In genomic region chr14:30463312-30463711, GRCm38 (mm10) we compare ENCODE assay signal across 20 mouse cellular contexts. TPM values are rescaled to one million over a fixed set of nuclear protein-coding genes. Genes with fewer than 3 reads are reported as not detected.
DNase-seq lines count a peak whose midpoint lies in the region; ATAC-seq lines count a peak whose summit lies in the region.
"Had no signal": no experiment of that assay in that cellular context is flagged by ENCODE, and none has a peak within 500 bp of the region (broad histone marks: within the 10 kb centered on the region; RNA-seq: fewer than 3 reads in every experiment).

No protein-coding gene starts in this region.

- WGBS in heart, embryonic 13.5 days: 41% methylated on average over 4 of the region's 4 CpGs
- WGBS in heart, embryonic 16.5 days: 48% methylated on average over 4 of the region's 4 CpGs
- 88% methylated on average over 4 of the region's 4 CpGs for WGBS in forebrain, embryonic 13.5 days

- no peak overlapping the region for H3K4me2 ChIP-seq in heart, embryonic 13.5 days
- no peak overlapping the region for H3K4me2 ChIP-seq in heart, embryonic 16.5 days (ENCODE audit: low read depth, low read length)
- no peak overlapping the region for H3K4me2 ChIP-seq in forebrain, embryonic 13.5 days
- H3K4me2 ChIP-seq: embryonic facial prominence, embryonic 12.5 days had no signal

- DNase-seq in heart, adult 11 months: no peak
- no peak for DNase-seq in heart, adult 18-20 months
- peak; percentile 49 for DNase-seq in brain, adult 2 months (ENCODE audit: low read depth, low spot score)
- DNase-seq: adrenal gland, adult 2 months; adrenal gland, postnatal 10 days; adrenal gland, postnatal 25 days; cerebellum, adult 11-12 months; cerebellum, adult 2 months; cerebellum, adult 9-10 months; cerebellum, postnatal 10 days; cerebellum, postnatal 25 days had no signal

- no peaks in the 10 kb centered on the region for H3K36me3 ChIP-seq in heart, embryonic 13.5 days
- H3K36me3 ChIP-seq in heart, embryonic 16.5 days (ENCODE audit: control insufficient read depth, insufficient read depth): no peaks in the 10 kb centered on the region
- no peaks in the 10 kb centered on the region for H3K36me3 ChIP-seq in forebrain, embryonic 13.5 days (ENCODE audit: poor library complexity, severe bottlenecking)
- H3K36me3 ChIP-seq: embryonic facial prominence, embryonic 10.5 days; embryonic facial prominence, embryonic 12.5 days had no signal

- H3K27me3 ChIP-seq in heart, embryonic 13.5 days (replicated peaks): 0 out of 2 replicates have a peak, but pooled peaks cover 3% of the 10 kb centered on the region
- no peaks in the 10 kb centered on the region; the same call in 1 of the 2 replicates for H3K27me3 ChIP-seq in heart, embryonic 16.5 days (ENCODE audit: control insufficient read depth, insufficient read depth, low read length)
- H3K27me3 ChIP-seq in forebrain, embryonic 13.5 days: 0 out of 2 replicates have a peak, but pooled peaks cover 9% of the 10 kb centered on the region
- H3K27me3 ChIP-seq: embryonic facial prominence, embryonic 12.5 days had no signal

- H3K4me1 ChIP-seq in heart, embryonic 13.5 days: peaks cover 22% of the 10 kb centered on the region
- H3K4me1 ChIP-seq in heart, embryonic 16.5 days (ENCODE audit: control insufficient read depth, insufficient read depth, low read length): peaks cover 5% of the 10 kb centered on the region; the same call in 1 of the 2 replicates
- no peaks in the 10 kb centered on the region for H3K4me1 ChIP-seq in forebrain, embryonic 13.5 days
- H3K4me1 ChIP-seq: embryonic facial prominence, embryonic 12.5 days had no signal

- H3K9ac ChIP-seq in heart, embryonic 13.5 days: no peak overlapping the region
- H3K9ac ChIP-seq in heart, embryonic 16.5 days (ENCODE audit: low read length): no peak overlapping the region
- H3K9ac ChIP-seq in forebrain, embryonic 13.5 days: no peak overlapping the region
- H3K9ac ChIP-seq: embryonic facial prominence, embryonic 12.5 days had no signal

- no peak overlapping the region for H3K4me3 ChIP-seq in heart, embryonic 13.5 days
- no peak overlapping the region for H3K4me3 ChIP-seq in heart, embryonic 16.5 days (ENCODE audit: low read length)
- H3K4me3 ChIP-seq in forebrain, embryonic 13.5 days: no peak overlapping the region
- H3K4me3 ChIP-seq: embryonic facial prominence, embryonic 10.5 days; embryonic facial prominence, embryonic 12.5 days had no signal

- 0 out of 2 replicates have a peak overlapping the region, but pooled peaks have one; percentile 36 for H3K27ac ChIP-seq in heart, embryonic 13.5 days (replicated peaks)
- H3K27ac ChIP-seq in heart, embryonic 16.5 days (ENCODE audit: low read length): no peak overlapping the region
- no peak overlapping the region for H3K27ac ChIP-seq in forebrain, embryonic 13.5 days
- H3K27ac ChIP-seq: embryonic facial prominence, embryonic 10.5 days; embryonic facial prominence, embryonic 12.5 days had no signal

- H3K9me3 ChIP-seq in heart, embryonic 13.5 days: no peaks in the 10 kb centered on the region
- no peaks in the 10 kb centered on the region for H3K9me3 ChIP-seq in heart, embryonic 16.5 days (replicated peaks; ENCODE audit: control insufficient read depth, low read length)
- H3K9me3 ChIP-seq in forebrain, embryonic 13.5 days (replicated peaks): no peaks in the 10 kb centered on the region
- H3K9me3 ChIP-seq: embryonic facial prominence, embryonic 10.5 days; embryonic facial prominence, embryonic 12.5 days had no signal

- ATAC-seq in heart, embryonic 13.5 days (ENCODE audit: extremely low read depth, insufficient number of reproducible peaks, low FRiP score, low TSS enrichment): no peak
- 0 out of 2 replicates have a peak, but pooled peaks have one; percentile 52 for ATAC-seq in heart, embryonic 16.5 days (replicated peaks; ENCODE audit: extremely low read depth, insufficient read depth, low FRiP score)
- ATAC-seq in forebrain, embryonic 13.5 days: no peak
- ATAC-seq: forebrain, embryonic 14.5 days; forebrain, embryonic 16.5 days had no signal

RNA-seq across cellular contexts. Expression of gene Dcp1a, which starts 16.0 kb away (rescaled TPM):
- polyA plus RNA-seq in heart, embryonic 13.5 days (2015; fragmentation: Nextera tagmentation; extraction: Ambion mirVana): 16.1 and 17.2 TPM in 2 replicates
- polyA plus RNA-seq in heart, embryonic 16.5 days (2015; fragmentation: Nextera tagmentation; extraction: Ambion mirVana): 16.8 and 20.1 TPM in 2 replicates
- 10 to 100 TPM in 1 of 2 experiments, 1 to 10 TPM in 1; 8.9 to 11.6 TPM for total RNA-seq in heart, adult 18-20 months (2021)
- polyA plus RNA-seq in forebrain, embryonic 13.5 days (2015; fragmentation: Nextera tagmentation; extraction: Ambion mirVana): 21.6 and 22.5 TPM in 2 replicates

RNA-seq across cellular contexts. Expression of gene Cacna1d, which starts 27.9 kb away (rescaled TPM):
- 7.3 and 8.0 TPM in 2 replicates for polyA plus RNA-seq in heart, embryonic 13.5 days (2015; fragmentation: Nextera tagmentation; extraction: Ambion mirVana)
- polyA plus RNA-seq in heart, embryonic 16.5 days (2015; fragmentation: Nextera tagmentation; extraction: Ambion mirVana): 4.9 and 5.5 TPM in 2 replicates
- 1 to 10 TPM; 1.7 to 2.0 TPM for total RNA-seq in heart, adult 18-20 months (2021)
- 4.4 and 4.5 TPM in 2 replicates for polyA plus RNA-seq in forebrain, embryonic 13.5 days (2015; fragmentation: Nextera tagmentation; extraction: Ambion mirVana)
- total RNA-seq: MEL had no signal
- polyA plus RNA-seq: C2C12 had no signal
